Mouse (Mus musculus) WW6 (cell line): ENCODE data around the gene Tnk2.
"Not testable (repeated sequence)": the region's sequence is repeated elsewhere in the genome, so short reads cannot be mapped to it uniquely, and the experiment has no call there.

ENCODE experiments used
- DNase-seq: peaks from one replicate; pipeline ENCODE4 v3.0.0-alpha.2; 2013; ENCODE audit warnings: low read depth, low spot score

Tnk2 gene

DNA sequence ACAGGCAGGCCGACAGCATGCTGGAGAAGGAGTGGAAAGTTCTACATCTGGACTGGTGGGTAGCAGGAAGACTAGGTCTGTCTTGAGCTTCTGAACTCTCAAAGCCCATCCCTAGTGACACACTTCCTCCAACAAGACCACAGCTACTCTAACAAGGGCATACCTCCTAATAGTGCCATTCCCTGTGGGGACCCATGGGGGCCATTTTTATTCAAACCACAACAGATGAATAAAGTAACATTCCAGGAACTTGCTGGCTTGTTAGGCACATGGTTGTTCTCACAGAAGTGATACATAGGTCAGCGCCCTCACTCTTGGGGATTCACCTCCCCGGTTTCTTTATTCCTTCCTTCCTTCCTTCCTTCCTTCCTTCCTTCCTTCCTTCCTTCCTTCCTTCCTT, 7.3 kb upstream of the Tnk2 start:
- no peak for DNase-seq

DNA sequence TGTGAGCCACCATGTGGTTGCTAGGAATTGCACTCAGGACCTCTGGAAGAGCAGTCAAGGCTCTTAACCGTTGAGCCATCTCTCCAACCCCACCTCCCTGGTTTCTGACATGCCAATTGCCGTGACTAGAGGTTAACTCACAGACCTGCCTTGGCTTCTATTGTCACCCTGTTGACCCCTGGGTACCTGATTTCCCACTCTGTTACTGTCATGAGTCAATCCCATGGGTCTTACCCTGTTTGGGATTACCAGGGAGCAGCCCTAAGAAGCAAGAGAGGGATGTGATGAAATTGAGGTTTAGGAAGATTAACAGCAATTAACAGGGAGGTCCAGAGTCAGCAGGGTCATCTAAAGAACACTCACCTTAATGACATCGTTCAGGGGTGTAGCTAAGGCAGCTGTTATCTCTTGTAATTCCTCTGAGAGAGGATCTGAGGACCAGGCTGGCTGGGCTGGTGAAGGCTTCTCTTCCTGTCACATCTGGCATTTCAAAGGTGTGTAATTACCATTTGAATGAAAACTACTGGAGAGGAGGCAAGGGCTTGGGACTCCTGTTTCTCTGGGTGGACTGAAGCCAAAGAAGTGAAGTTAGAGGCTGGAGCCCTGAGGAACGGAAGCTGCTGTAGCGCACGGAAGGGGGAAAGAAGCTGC, 6.7 kb upstream of the Tnk2 start:
- no peak for DNase-seq

DNA sequence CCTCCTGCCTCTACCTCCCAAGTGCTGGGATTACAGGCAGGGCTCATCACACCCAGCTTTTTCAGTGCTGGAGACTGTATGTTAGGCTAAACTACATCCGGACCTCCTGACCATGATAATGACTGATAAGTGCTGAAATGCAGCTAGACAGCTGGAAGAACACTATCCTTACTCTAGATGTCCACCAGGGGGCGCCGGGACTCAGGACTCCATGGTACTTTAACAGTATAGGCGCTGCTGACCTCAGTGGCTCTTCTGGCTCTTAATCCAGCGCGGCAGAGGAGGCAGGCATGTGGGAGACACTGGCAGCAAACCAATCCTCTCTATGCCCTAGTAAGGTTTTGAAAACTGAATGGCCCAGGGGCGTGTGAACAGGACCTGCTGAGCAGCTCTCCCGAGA, 5.2 kb upstream of the Tnk2 start:
- no peak for DNase-seq

DNA sequence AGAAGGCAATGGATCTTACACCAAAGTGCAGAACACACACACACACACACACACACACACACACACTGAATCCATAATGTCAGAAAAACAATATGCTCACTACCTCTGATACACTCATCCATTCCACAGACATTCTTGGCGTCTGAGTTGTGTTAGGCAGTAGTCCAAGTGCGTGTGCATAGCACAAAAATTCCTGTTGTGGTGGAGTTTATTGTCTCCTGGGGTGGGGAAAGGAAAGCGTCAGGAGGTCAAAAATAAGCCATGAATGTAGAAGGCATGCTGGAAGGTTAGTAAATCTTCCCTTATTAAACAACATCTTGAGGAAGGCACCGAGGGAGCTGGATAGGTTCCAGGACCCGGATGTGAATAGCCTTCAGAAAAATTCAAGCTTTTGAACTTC, 3.6 kb upstream of the Tnk2 start:
- no peak for DNase-seq

DNA sequence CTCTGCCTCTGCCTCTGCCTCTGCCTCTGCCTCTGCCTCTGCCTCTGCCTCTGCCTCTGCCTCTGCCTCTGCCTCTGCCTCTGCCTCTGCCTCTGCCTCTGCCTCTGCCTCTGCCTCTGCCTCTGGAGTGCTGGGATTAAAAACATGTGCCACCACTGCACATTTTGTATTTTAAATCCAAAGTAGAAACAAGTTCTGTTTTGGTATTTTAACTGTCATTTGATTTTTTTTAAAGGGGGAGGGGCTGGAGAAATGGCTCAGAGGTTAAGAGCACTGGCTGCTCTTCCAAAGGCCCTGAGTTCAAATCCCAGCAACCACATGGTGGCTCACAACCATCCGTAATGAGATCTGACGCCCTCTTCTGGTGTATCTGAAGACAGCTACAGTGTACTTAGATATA, 3.0 kb upstream of the Tnk2 start:
- not testable (repeated sequence) for DNase-seq

DNA sequence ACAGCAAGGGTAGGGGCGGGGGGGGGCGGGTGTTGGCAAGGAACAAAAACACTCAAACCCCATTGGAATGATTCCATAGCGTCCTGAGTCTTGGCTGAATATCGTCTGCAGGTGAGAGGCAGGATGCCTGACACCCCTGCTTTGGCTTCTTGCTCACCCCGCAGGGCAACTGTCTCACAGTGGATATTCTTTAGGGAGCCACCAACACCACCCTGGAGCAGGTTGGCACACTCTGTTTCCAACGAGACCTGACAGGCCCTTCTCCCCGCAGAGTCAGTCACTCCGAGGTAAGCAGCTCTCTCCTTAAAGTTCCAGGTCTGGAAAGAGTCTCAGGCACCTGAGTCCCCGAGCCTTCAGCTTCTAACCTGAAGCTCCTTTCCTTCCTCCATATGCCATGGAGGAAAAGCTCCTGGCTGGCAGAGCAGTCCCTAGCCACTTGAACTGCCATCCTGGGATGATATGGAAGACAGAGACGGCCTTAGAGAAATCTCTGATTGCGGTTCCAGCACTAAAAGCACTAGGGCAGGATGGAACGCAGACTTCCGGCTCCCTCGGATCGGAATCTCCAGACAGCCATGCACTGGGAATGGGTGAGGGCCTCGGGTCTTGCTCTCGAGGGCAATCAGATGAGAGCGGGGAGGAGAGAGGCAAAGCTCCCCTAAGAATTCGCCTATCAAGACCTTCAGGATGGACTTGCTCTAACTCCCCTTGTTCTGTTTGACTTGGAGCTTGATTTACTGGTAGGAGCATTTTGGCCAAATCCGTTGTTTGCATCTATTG, 2.0 kb upstream of the Tnk2 start:
- DNase-seq: no peak

DNA sequence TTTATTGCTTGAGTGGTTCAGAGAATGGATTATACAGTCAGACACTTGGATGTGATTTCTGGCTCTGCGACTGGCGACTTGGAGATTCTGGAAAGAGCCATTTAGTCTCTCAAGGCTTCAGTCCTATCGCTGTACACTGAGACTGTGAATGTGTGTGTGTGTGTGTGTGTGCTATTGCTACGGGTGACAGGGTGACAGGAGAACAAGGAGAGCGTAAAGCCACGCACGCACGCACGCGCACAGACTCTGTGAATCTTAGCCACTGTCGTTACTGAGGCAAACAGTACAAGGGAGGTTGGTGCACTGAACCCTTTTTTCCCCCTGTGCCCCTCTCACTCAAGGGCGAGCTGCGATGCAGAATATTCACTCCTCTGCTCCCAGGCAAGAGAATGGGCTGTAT, 1.4 kb upstream of the Tnk2 start:
- no peak for DNase-seq

DNA sequence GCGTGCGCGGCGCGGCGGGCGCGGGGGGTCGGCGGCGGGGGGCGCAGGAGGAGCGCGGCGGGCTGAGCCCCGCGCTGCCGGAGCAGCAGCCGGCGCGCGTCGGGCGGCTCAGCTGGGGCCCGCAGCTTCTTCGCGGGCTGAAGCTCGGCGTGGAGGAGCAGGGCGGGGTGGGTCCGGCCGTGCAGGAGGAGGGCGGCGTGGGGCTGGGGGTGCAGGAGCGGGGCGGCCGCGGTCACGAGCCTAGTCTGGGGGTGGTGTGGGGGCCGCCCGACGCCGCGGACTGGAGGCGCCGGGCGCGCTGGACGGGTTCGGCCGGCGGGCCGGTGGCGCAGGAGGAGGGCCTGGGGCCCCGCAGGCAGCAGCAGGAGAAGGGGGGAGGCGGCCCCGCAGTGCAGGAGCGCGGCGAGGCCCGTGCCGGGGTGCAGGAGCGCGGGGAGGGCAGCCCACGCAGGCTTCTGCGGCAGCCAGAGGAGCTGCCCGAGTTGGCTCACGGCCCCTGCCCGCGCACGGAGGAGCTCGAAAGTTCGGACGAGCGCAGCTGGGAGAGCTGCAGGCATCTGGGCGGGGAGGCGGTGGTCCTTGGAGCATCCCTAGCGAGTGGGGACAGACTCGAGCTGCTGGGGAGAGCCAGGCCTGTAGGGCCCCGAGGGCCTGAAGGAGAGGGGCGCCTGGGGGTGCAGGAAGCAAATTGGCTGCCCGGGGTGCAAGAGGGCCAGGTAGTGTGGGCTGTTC, 561 bp downstream of the Tnk2 start:
- no peak for DNase-seq

DNA sequence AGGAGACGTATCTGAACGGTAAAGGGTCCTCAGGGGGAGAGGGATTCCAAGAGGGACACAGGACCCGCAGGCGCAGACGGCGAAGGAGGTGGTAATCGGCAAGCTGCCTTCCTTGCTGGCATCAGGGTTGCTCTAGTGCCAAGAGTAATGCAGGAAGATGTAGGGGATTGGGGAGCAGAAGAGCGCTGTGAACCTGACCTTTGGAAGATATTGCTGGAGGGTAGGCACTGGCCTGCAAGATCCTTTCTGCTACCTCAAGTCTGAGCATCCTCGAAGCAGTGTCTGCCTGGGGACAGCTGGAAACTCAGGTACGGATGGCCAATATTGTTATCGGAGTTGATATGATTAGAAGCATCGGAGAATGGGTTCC, 1.1 kb downstream of the Tnk2 start:
- DNase-seq: no peak

DNA sequence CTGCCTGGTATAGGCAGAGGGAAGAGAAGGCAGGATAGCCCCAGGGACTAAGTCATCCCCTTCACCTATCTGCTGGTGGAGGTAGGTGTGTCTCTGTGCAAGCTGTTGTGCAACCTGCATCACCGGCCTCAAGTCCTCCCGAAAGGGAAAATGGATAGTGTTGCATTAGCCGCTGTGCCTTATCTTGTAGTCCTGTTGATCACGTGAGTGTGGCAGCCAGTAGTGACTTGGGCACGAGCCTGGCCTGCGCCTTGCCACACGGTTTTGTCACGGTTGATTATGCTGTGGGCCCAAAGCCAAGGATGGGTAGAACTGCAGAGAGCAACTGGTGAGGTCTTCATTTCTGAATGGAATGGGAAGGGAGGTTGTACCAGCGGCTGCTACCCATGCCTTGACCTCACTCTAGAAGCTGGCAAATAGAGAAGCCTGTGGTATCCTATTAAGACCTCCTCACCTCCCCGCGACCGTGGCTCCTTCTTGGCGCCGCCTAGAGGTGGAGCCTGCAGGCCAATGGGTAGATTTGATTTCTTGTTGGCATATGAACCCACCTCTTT, 1.8 kb downstream of the Tnk2 start:
- DNase-seq: no peak

DNA sequence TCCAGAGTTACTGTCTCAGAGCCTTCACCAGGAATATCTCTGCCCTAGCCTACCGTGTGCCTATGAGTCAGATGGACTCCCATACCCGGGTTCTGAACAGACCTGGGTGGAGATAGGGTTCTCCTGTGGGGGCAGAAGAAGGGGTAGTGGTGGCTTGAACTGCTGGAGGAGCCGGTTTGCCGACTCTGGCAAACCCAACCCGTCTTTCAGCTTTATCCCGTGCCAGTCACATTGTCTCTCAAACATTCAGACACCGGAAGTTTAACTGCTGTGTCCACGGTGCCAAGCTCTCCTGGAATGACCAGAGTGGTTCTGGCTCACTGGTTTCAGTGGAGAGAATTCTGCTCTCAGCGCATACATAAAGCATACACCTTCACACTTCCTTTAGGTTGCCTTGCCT, 2.3 kb downstream of the Tnk2 start:
- DNase-seq: no peak

DNA sequence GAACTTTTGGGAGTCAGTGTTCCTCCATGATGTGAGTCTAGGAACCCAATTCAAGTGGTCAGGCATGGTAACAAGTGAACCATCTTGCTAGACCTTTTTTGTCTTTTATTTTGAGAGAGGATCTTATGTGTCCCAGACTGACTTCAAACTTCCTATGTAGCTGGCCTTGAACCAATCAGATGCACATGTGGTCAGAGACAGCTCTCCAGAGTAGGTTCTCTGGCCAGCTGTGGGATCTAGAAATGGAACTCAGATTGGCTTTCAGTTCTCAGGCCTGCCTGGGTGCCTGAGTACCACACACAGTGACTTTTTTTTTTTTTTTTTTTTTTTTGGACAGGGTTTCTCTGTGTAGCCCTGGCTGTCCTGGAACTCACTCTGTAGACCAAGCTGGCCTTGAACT, 4.0 kb downstream of the Tnk2 start:
- no peak for DNase-seq

DNA sequence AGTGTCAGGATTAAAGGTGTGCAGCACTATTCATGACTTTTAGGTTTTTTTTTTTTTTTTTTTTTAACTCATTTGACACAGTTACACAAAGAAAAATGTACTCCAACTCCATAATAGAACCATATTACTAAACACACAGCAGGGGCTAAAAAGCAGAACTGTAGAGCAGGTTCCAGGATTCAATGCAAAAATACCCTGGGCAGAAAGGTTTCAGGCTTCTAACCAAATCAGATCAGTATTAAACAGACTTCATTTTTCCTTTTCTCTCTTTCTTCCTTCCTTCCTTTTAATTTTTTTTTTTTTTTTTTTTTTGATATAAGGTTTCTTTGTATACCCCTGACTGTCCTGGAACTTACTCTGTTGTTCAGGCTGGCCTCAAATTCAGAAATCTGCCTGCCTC, 6.8 kb downstream of the Tnk2 start:
- no peak for DNase-seq

DNA sequence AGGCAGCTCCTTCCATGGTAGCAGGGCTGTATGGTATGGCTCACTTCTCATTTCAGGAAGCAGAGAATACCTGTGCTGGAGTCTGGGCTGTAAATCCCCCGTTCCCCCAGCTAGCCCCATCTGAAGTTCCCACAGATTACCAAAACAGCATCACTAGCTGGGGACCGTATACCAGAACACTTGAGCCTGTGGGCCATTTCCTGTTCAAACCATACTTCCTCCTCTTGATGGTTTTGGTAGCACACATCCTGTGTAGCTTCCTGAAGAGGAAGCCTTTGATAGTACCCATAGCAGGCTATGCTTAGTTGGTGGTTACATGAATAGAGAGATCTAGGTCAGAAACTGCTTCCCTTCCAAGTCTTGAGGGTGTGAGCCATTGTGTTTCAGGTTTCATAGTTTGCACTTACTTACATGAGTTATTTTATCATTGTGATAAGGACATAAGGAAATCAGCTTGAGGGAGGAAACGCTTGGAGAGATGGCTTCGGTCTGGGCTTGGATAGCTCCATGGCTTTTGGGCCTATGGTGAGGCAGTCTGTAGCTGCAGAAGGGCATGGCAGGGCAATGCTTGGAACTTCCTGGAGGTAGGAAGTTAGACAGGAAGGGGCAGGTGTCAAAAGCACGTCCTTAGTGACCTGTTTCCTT, 7.4 kb downstream of the Tnk2 start:
- no peak for DNase-seq

DNA sequence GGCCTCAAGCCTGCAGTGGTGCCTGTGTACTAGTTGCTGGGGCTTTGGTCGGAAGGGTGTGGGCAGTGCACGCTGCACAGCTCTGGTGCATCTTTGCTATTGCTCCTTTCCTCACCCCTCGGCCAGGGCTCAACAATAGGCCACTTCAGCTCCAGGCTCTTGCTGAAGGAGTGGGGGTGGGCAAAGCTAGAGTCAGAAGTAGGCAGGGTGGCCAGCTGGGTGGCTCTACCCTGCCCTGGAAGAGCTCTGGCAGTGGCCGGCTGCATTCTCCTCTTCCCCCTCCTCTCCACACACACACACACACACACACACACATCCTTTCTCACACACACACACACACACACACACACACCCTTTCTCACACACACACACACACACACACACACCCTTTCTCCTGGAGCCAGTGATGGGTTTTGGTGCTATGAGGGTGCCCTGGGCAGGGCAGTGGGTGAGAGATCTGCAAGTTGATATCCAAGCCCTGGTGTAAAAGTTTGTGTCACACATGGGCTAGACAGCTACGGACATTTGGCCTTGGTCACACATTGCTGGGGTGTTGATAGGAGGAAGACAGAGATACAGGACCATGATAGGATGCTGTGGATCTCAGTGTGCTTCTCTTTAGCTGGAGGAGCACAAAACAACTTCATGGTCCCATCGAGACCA, 10.5 kb downstream of the Tnk2 start:
- no peak for DNase-seq

DNA sequence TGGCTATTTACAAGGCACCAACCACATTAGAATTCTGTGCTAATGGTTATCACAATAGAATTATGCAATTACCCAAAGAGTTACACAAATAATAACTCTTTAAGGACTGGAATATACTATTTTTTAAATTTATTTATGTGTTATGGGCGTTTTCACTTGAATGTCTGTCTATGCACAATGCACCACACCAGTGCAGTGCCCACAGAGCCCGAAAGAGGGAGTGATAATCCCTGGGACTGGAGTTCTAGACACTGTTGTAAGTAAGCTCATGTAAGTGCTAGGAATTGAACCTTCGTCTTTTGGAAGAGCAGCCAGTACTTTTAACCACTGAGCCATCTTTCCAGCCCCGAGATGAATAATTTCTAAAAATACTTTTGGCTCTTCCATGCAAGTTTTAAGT, 11.9 kb downstream of the Tnk2 start:
- DNase-seq: no peak

DNA sequence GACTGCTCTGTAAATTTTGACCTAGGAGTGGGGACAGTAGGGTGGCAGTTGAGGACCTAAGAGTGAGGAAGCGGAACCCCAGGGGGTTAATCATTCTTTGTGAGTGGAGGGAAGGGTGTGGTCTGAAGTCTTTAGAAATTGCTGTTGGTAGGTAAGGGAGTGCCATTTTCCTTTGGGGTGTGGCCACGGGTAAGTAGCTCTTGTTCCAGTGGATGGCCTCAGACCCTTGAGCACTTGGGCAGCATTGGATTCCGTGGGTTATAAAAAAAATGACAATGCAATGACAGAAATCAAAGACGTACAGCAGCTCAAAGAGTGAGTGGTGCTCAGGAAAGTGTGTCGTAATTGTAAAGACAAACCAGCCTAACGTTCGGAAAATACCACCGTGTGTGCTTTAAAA, 12.6 kb downstream of the Tnk2 start:
- DNase-seq: no peak

DNA sequence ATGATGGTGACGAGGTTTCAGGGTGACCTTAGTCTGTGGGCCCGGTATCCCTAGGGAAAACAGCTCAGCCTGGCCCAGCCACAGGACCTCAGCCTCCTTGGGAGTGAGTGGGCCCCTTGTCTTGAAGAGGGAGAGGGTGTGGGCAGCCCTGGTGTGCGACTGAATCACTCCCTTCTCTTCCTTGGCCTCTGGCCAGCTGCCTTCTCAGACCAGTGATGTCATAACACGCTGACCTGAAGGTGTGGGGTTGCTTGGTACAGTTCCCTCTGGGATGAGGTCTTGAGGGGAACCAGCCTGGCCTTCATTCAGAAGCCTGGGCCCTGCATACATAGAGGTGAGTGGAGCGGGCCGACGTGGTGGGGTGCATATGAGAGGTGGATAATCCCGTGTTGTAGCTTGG, 13.1 kb downstream of the Tnk2 start:
- DNase-seq: no peak

DNA sequence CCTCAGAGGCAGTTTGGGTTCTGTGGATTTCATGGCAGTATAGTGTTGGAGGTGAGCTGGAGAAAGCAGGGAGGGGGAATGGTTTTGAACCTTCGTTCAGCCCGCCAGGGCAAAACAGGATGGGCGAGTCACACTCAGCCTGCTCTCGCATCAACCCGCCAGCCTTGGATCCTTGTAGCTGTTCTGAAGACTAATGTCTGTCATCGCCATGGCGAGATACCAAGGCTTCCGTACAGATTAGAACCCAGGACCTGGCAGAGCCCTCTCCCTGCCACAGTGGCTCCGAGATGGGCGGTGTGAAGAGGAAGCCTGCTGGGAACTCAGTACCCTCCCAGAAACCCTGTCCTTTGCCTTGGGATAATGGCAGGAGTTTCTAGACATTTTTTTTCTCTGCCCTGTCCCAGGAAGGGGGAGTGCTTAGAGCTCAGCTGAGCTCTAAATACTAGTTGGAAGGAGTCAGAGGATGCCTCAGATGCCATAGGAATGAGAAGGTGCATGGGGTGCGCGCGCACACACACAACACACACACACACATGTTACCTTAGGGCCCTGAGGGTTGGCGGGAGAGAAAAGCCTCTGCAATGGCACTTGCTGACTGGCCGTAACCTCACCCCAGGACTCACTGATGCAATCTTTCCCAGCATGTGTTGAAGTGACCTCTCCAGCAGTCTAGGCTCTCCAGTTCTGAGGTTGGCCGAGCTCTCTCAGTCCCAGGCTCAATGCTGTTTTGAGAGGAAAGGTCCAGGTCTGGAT, 14.0 kb downstream of the Tnk2 start:
- DNase-seq: no peak

DNA sequence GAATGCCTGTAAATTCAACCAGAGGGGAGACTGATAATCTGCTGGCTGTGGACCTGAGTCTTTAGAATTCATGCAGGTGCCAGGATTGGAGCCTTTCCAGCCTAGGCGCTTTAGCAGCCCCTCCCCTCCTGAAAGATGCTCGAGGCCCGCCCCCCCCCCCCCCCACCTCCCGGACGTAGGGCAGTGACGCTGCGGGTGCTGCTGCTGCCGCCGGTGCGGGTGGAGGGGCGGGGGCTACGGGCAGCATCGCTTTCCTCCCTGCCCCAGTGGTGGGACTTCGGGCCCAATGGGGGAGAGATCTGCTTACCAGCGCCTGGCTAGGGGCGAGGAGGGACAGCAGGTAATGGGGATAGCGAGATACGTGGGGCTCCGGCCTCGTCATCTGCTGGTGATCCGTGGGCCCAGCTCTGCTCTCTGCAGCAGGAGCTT, 15.1 kb downstream of the Tnk2 start:
- DNase-seq: no peak

DNA sequence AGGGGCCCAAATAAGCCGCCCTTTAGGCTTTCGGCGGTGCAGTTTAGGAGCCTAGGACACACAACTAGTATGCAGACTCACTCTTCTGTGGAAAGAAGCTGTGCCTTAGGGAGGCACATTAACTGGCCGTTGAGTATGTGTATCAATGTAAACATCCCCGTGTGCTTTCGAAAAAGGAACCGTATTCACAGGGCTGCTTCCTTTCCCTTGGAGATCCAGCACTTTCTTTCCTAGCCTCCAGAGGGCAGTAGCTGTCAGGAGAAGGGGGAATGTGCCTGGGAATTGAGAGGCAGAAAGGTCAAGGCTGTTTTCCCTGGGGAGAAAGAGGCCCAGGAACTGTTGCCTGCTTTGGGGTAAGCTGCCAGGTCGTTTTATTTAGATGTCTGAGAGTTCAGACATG, 15.7 kb downstream of the Tnk2 start:
- no peak for DNase-seq
